Mouse (Mus musculus): ENCODE data around the gene Lmf2.

- TF ChIP-seq EP300 (IDR thresholded peaks at IDR 0.05; ENCODE audit: low read depth) (no peak), CTCF (IDR thresholded peaks at IDR 0.05; ENCODE audit: low read depth) (no peak)
Observed at GRCm38 (mm10) chr15:89396883-89397282, 41.4 kb upstream of the Lmf2 start.

All from liver, embryonic 14.5 days (tissue).